Mouse (Mus musculus) heart, postnatal 36 days (tissue): ENCODE measurements at regions not wholly inside any gene's neighbourhood (a gene's known extent, or its start where the extent isn't known, plus 50 kb on each side); places are given as distances from the start of the nearest gene placed in this dataset.
A peak's percentile ranks its signal among the peaks of the same experiment; 100 is the strongest.

ENCODE experiments used
- DNase-seq, 2 experiments: peaks; one replicate each; pipeline ENCODE4 v3.0.0; 2021 to 2022
- intact Hi-C: fragments of 180-260 bp; cut with DNase I; formaldehyde crosslinking; loops from one replicate; pipeline ENCODE4 v1.15.1; 2025

GRCm38 (mm10) chr12:85527011-85527410 lies 53.3 kb downstream of the Fos start:
- intact Hi-C loops, result no loop called here
- DNase-seq, result no peak

- intact Hi-C loops, result loop anchor here (1.0 to 5.0 kb wide), 2 partner anchors 41 to 68 kb away; partner anchors contain the start of gene Jdp2
- peak; percentile 23 to 30 for DNase-seq
Observed at GRCm38 (mm10) chr12:85531638-85532037, 57.9 kb downstream of the Fos start.

GRCm38 (mm10) chr12:85532221-85532612 lies 58.5 kb downstream of the Fos start:
- intact Hi-C loops, result loop anchor here (1.0 to 5.0 kb wide), 2 partner anchors 40 to 67 kb away; partner anchors contain the start of gene Jdp2
- peak; percentile 39 to 77 for DNase-seq

GRCm38 (mm10) chr12:85532613-85533460 lies 59.1 kb downstream of the Fos start:
- intact Hi-C loops, result loop anchor here (1.0 to 5.0 kb wide), 2 partner anchors 39 to 66 kb away; partner anchors contain the start of gene Jdp2
- peak; percentile 83 to 88 for DNase-seq

GRCm38 (mm10) chr12:85533603-85534002 lies 59.9 kb downstream of the Fos start:
- intact Hi-C loops, result loop anchor here (5.0 kb wide), 1 partner anchor 39 kb away; no protein-coding TSS in a partner anchor

GRCm38 (mm10) chr12:85539423-85539822 lies 59.4 kb upstream of the Jdp2 start:
- intact Hi-C loops, result no loop called here
- DNase-seq, result no peak

More at GRCm38 (mm10) chr12:85533603-85534002, 59.9 kb downstream of the Fos start:
- no peak for DNase-seq

- DNase-seq, result peak; percentile 45 to 61
- intact Hi-C loops, result no loop called here
Observed at GRCm38 (mm10) chr12:85541153-85541552, 57.7 kb upstream of the Jdp2 start.

GRCm38 (mm10) chr12:85542881-85543280 lies 55.9 kb upstream of the Jdp2 start:
- no peak for DNase-seq
- intact Hi-C loops, result no loop called here

- intact Hi-C loops, result no loop called here
- no peak for DNase-seq
Observed at GRCm38 (mm10) chr12:85543520-85543919, 55.3 kb upstream of the Jdp2 start.

GRCm38 (mm10) chr12:85544801-85545200 lies 54.0 kb upstream of the Jdp2 start:
- intact Hi-C loops, result no loop called here
- DNase-seq, result no peak

GRCm38 (mm10) chr12:85545718-85546117 lies 53.1 kb upstream of the Jdp2 start:
- intact Hi-C loops, result no loop called here
- no peak for DNase-seq

- intact Hi-C loops, result no loop called here
- DNase-seq, result peak; percentile 61 to 63
Observed at GRCm38 (mm10) chr12:85548076-85548475, 50.8 kb upstream of the Jdp2 start.
